Mouse (Mus musculus) lung, postnatal 14 days (tissue): ENCODE measurements around the gene Selplg.
A peak's percentile ranks its signal among the peaks of the same experiment; 100 is the strongest.
"Not testable (repeated sequence)": the region's sequence is repeated elsewhere in the genome, so short reads cannot be mapped to it uniquely, and the experiment has no call there.

Experiments
- DNase-seq: peaks from one replicate; pipeline ENCODE4 v3.0.0; 2021

Selplg gene

DNA sequence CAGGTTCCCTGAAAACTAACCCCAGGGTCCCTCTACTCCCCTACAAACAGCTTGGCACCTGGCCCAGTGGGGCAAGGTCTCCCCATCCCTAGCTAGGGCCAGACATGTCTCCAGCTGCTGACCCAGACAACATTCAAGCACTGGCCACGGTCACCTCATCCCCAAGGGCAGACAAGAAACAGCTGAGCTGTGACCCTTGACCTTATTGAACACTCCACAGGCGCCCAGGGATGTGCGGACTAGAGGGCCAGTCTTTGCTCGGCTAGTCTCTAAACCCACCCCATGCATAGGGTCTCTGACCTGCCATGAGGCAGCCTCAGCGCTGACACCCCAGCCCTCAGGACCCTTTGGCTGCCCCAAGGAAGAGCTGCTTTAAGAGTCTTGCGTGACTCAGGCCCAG is 43.8 kb downstream of the Selplg start:
- DNase-seq: no peak

- no peak for DNase-seq
Observed at GRCm38 (mm10) chr5:113786985-113787384, 45.5 kb downstream of the Selplg start.

- not testable (repeated sequence) for DNase-seq
Observed at GRCm38 (mm10) chr5:113784104-113784503, 48.3 kb downstream of the Selplg start.

GRCm38 (mm10) chr5:113783581-113784001 is 48.9 kb downstream of the Selplg start:
- DNase-seq: peak; percentile 34

DNA sequence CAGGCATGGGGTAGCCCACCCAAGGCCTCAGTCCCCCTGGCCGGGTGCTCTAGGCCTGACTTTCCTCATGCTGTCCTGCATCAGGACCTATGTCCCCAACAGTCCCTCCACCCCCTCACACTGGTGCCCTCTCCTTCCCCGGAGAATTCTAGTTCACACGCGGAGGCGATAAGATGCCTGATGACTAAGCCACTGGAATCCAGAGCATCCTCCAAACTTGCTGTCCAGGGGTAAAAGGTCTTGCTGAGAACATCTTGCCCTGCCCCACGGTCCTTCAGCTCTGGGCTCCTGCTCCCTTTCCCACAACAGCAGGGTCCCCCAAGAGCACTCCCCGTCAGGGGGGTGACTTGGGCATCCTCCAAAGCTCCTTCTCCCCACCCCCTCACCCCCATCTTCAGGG is 49.8 kb downstream of the Selplg start:
- no peak for DNase-seq

DNA sequence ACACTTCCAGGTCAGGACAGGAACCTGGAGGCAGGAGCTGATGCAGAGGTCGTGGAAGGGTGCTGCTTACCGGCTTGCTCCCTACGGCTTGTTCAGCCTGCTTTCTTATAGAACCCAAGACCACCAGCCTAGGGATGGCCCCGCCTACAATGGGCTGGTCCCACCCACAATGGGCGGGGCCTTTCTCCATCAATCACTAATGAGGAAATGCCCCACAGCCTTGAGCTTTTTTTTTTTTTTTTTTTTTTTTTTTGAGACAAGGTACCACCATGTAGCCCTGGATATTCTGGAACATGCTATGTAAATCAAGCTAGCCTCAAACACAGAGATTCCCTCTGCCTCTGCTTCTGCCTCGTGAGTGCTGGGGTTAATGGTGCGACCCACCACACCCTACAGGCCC is 50.6 kb downstream of the Selplg start:
- no peak for DNase-seq

GRCm38 (mm10) chr5:113781254-113781653 is 51.2 kb downstream of the Selplg start:
- DNase-seq: no peak

GRCm38 (mm10) chr5:113780763-113781162 is 51.7 kb downstream of the Selplg start:
- DNase-seq: no peak

DNA sequence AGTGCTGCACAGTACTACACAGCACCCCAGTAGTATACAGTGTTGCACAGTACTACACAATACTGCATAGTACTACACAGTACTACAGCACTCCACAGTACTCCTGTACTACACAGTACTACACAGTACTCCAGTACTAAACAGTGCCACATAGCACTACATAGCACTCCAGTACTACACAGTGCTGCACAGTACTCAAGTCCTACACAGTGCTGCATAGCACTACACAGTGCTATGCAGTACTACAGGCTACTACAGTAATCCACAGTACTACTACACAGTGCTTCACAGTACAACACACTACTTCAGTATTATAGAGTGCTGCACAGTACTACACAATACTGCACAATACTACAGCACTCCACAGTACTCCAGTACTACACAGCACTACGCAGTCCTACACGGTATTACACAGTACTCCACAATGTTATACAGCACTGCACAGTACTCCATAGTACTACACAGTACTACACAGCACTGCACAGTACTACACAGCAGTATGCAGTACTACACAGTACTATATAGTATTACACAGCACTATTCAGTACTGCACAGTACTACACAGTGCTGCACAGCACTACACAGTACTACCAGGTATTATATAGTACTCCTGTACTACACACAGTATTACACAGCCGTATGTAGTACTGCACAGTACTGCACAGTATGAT is 52.2 kb downstream of the Selplg start:
- DNase-seq: no peak

DNA sequence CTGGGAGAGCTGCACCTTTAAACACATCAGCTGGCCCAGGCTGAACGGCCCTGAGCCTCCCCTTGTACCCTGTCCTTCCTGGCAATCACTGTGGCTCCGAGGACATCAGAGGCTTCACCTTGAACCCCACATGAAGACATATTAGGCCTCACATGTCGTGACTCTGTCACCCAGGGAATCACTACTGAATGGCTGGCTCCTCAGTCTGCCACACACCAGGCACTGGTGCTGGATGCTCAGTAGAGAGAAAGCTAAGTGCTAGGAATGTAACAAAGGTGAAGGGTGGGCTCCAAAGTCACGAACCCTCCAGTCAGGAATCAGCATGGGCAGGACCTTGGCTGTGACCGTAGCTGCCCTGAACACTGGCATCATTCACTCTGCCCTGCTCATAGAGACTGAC is 52.9 kb downstream of the Selplg start:
- DNase-seq: no peak

DNA sequence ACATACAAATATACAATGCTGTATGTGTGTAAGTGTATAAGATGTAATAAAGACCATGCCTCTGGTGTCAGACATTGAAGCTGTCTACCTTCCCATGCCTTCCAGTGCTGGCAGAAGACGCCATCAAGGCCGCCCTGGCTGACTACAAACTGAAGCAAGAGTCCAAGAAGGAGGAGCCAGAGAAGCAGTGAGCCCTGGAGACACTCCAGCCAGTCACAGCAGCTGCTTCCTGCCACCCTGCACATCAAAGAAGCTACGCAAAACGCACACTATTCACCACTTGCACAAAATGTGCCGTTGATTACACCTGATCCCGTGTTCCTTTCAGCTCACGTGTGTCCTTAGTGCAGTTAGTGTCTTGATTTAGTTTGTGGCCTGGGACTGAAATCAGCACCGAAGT is 54.7 kb downstream of the Selplg start:
- DNase-seq: not testable (repeated sequence)

DNA sequence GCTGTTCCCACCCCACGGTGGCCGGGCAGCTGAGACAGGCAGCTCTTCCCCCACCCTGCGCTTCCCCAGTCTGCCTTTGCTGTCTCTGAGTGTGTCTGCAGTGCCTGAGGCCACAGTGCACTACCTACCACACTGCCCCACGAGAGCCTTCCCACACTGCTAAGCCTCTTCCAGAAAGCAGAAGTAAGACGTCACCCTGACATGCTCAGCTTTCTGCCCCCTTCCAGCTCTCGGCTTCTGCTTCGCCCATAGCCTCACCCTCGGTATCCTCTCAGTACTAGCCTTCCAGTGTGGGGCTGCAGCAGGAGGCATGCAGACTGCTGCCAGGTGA is 55.6 kb downstream of the Selplg start:
- DNase-seq: no peak

DNA sequence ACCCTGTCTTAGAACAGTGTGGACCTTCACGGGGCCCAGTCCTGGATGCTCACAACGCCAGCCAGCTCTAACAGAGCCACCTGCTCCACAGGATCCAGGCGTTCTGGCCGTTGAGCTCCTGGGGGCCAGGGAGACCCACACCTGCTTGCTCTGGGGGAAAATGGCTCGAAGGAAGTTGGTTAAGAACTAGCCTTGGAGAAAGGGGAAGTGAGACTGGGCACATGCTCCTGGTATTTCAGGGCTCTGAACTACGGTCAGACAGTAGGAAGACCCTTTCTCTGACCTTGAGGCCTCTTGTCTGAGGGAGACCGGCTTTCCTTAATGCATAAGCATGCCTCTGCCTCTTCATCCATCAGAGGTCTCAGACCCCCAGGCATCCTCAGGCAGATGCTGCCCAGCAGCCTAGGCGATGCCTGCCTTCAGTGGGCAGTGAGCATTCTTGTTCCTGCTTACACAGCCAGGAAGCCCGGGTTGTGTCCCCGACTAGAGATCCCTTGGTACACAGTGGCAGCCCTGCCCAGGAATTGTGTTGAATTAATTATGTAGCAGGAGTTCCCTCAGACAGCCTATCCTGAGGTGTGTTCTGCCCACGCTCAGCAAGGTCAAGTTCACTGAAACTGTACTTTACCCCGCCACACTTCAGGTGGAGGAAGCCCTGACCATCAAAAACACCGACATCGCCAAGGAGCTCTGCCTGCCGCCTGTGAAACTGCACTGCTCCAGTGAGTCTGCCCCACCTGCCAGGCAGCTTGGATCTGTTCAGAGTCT is 56.1 kb downstream of the Selplg start:
- no peak for DNase-seq

DNA sequence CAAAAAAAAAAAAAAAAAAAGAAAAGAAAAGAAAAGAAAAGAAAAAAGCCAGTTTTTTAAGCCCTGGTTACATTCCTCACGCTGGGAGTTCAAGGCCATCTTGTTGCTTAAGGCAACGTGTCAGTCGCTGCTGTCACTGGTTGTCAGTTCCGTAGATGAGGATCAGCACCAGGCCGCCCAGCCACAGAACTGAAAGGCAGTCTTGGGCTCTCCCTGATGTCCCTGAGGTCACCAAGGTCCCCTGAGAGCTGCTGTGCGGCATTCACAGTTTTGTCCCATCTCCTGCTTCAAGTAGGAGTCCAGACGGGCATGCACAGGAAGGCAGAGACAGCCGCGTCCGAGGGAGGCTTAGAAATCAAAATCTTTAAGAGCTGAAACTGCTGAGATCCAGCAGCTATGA is 56.9 kb downstream of the Selplg start:
- no peak for DNase-seq

GRCm38 (mm10) chr5:113773664-113774063 is 58.8 kb downstream of the Selplg start:
- DNase-seq: peak; percentile 93

DNA sequence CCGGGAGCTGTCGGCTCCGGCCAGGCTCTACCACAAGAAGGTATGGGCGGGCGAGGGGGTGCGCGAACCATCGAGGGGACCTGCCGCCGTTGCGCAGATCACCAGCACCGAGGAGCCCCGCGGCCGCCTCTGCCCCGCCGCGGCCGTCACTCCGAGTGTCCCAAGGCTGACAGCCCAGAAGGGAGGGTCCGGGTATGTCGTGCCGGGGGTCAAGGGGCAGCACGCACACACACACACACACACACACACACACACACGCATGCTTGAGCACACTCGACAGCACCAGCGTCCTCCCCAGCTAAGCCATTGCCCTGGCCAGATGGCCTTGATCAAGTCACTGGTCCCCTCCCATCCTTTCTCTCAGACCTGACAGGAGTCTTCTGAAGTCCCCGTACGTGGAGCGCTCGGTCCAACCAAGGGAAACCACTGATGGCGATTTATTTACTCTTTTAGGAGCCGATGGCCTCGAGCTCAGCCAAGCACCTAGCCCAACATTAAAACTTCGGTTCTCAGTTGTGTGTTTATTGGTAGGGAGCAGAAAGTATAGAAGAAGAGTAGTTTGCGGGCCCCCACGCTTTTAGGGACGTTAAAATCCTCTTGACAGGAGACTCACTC is 59.4 kb downstream of the Selplg start:
- no peak for DNase-seq

- DNase-seq: peak; percentile 95
Observed at GRCm38 (mm10) chr5:113772450-113772895, 60.0 kb downstream of the Selplg start, which contains the start of the genes Sart3 and Iscu. TSS of gene Sart3 (minus strand) at chr5:113772510. TSS of gene Iscu (plus strand) at chr5:113772748.

DNA sequence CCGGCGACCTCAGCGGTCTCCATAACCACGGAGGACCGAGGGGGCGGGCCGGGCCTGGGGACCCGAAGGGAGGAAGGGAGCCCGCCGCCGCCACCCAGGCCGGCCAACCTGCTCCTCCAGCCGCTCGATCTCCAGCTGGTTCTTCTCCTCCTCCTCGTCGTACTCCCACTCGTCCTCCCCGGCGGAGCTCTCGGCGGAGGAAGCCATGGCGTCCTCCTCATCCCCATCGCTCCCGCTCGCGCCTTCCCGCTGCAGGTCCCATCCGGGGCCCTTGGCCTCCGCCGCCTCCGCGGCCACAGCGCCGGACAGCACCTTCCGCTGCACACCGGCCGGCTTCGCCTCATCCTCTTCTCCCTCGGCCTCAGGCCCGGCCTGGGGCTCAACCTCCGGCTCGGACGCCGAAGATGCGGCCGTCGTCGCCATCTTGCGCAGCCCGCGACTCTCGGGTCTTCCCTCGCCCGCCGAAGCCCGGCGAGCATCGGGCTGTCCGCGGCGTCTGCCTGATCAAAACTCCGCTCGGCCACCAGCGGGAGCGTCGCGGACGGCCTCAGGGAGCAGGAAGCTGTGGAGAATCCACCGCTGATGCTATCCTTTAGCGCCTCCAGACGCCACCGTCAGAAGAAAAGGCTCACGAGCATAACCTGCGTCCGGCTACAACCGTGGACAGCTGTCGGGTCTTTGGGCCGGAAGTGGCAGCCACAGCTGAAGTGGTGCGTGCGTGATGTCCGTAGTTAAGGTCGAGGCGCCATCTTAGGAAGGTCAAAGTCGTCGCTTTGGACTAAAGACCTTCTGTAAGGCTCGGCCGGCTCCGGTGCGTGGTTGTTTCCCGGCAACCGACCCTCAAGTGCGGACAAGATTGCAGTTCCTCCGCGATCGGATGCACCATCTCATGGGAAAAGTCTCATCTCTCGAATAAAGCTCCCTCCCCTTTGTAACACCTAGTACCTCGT is 61.0 kb downstream of the Selplg start:
- DNase-seq: peak; percentile 85

- no peak for DNase-seq
Observed at GRCm38 (mm10) chr5:113768806-113769205, 63.6 kb downstream of the Selplg start.
